Mouse (Mus musculus): ENCODE results near the gene Nprl3. TPM values are rescaled to one million over a fixed set of nuclear protein-coding genes. Genes with fewer than 3 reads are reported as not detected.

The Nprl3 gene
- polyA plus RNA-seq, 1 experiment from 2014 or later: 38.6 TPM

- no peak overlapping the region for H3K9ac ChIP-seq
- no peaks in the 10 kb centered on the region for H3K9me3 ChIP-seq (replicated peaks)
- no peak overlapping the region for H3K4me3 ChIP-seq
- H3K4me1 ChIP-seq (replicated peaks): peaks cover 19% of the 10 kb centered on the region
- no peaks in the 10 kb centered on the region for H3K27me3 ChIP-seq (replicated peaks)
- H3K36me3 ChIP-seq: peaks cover 61% of the 10 kb centered on the region
- H3K27ac ChIP-seq (ENCODE audit: poor library complexity, severe bottlenecking): peak overlapping the region; percentile 66
- no peak for ATAC-seq (ENCODE audit: insufficient number of reproducible peaks, low FRiP score)
- no peak overlapping the region for H3K4me2 ChIP-seq
- 82% methylated on average over 3 of the region's 3 CpGs for WGBS
Observed at GRCm38 (mm10) chr11:32244064-32244463, 23.4 kb downstream of the Nprl3 start.

GRCm38 (mm10) chr11:32243205-32243955 lies 24.1 kb downstream of the Nprl3 start:
- WGBS: 53% methylated on average over 7 of the region's 7 CpGs
- Histone ChIP-seq H3K27ac (ENCODE audit: poor library complexity, severe bottlenecking) (peak overlapping the region; percentile 66; the same call in 1 of the 2 replicates), H3K4me2 (peak overlapping the region; percentile 0; the same call in 1 of the 2 replicates), H3K9me3 (replicated peaks) (no peaks in the 10 kb centered on the region), H3K4me3 (no peak overlapping the region), H3K4me1 (replicated peaks) (peaks cover 19% of the 10 kb centered on the region), H3K36me3 (peaks cover 63% of the 10 kb centered on the region), H3K9ac (no peak overlapping the region), H3K27me3 (replicated peaks) (no peaks in the 10 kb centered on the region)
- ATAC-seq (ENCODE audit: insufficient number of reproducible peaks, low FRiP score): 0 out of 2 replicates have a peak, but pooled peaks have one; percentile 44

- H3K4me1 ChIP-seq (replicated peaks): peaks cover 22% of the 10 kb centered on the region
- no peak overlapping the region for H3K4me3 ChIP-seq
- peaks cover 53% of the 10 kb centered on the region for H3K36me3 ChIP-seq
- H3K9me3 ChIP-seq (replicated peaks): no peaks in the 10 kb centered on the region
- WGBS: 85% methylated on average over 3 of the region's 3 CpGs
- 0 out of 2 replicates have a peak, but pooled peaks have one; percentile 26 for ATAC-seq (ENCODE audit: insufficient number of reproducible peaks, low FRiP score)
- H3K27me3 ChIP-seq (replicated peaks): no peaks in the 10 kb centered on the region
- H3K27ac ChIP-seq (ENCODE audit: poor library complexity, severe bottlenecking): no peak overlapping the region; the same call in 1 of the 2 replicates
- H3K9ac ChIP-seq: no peak overlapping the region
- H3K4me2 ChIP-seq: no peak overlapping the region
Observed at GRCm38 (mm10) chr11:32242209-32242608, 25.3 kb downstream of the Nprl3 start.

GRCm38 (mm10) chr11:32241391-32241790 lies 26.1 kb downstream of the Nprl3 start:
- no peak for ATAC-seq (ENCODE audit: insufficient number of reproducible peaks, low FRiP score)
- Histone ChIP-seq H3K4me3 (no peak overlapping the region), H3K9me3 (replicated peaks) (no peaks in the 10 kb centered on the region), H3K4me1 (replicated peaks) (peaks cover 23% of the 10 kb centered on the region), H3K36me3 (peaks cover 54% of the 10 kb centered on the region), H3K9ac (no peak overlapping the region), H3K27ac (ENCODE audit: poor library complexity, severe bottlenecking) (no peak overlapping the region), H3K4me2 (no peak overlapping the region), H3K27me3 (replicated peaks) (no peaks in the 10 kb centered on the region)

GRCm38 (mm10) chr11:32238093-32238860 lies 29.2 kb downstream of the Nprl3 start:
- H3K4me3 ChIP-seq: no peak overlapping the region
- H3K9ac ChIP-seq: no peak overlapping the region
- no peak overlapping the region for H3K4me2 ChIP-seq
- no peaks in the 10 kb centered on the region for H3K27me3 ChIP-seq (replicated peaks)
- peak; percentile 66 for ATAC-seq (ENCODE audit: insufficient number of reproducible peaks, low FRiP score)
- peaks cover 57% of the 10 kb centered on the region for H3K36me3 ChIP-seq
- WGBS: 68% methylated on average over 5 of the region's 5 CpGs
- H3K9me3 ChIP-seq (replicated peaks): no peaks in the 10 kb centered on the region
- H3K27ac ChIP-seq (ENCODE audit: poor library complexity, severe bottlenecking): no peak overlapping the region
- H3K4me1 ChIP-seq (replicated peaks): peaks cover 22% of the 10 kb centered on the region

GRCm38 (mm10) chr11:32237411-32237795 lies 30.1 kb downstream of the Nprl3 start:
- Histone ChIP-seq H3K9me3 (replicated peaks) (no peaks in the 10 kb centered on the region), H3K4me3 (no peak overlapping the region), H3K27ac (ENCODE audit: poor library complexity, severe bottlenecking) (no peak overlapping the region), H3K36me3 (peaks cover 63% of the 10 kb centered on the region), H3K9ac (no peak overlapping the region), H3K4me2 (no peak overlapping the region), H3K27me3 (replicated peaks) (no peaks in the 10 kb centered on the region), H3K4me1 (replicated peaks) (peaks cover 17% of the 10 kb centered on the region; the same call in 1 of the 2 replicates)
- ATAC-seq (ENCODE audit: insufficient number of reproducible peaks, low FRiP score): no peak
- WGBS: 84% methylated on average over 3 of the region's 3 CpGs

GRCm38 (mm10) chr11:32236712-32237410 lies 30.6 kb downstream of the Nprl3 start:
- WGBS: 66% methylated on average over 9 of the region's 9 CpGs
- no peak for ATAC-seq (ENCODE audit: insufficient number of reproducible peaks, low FRiP score)
- Histone ChIP-seq H3K9ac (no peak overlapping the region), H3K4me2 (no peak overlapping the region), H3K9me3 (replicated peaks) (no peaks in the 10 kb centered on the region), H3K36me3 (peaks cover 65% of the 10 kb centered on the region), H3K4me1 (replicated peaks) (peaks cover 17% of the 10 kb centered on the region; the same call in 1 of the 2 replicates), H3K4me3 (no peak overlapping the region), H3K27ac (ENCODE audit: poor library complexity, severe bottlenecking) (no peak overlapping the region), H3K27me3 (replicated peaks) (no peaks in the 10 kb centered on the region)

GRCm38 (mm10) chr11:32236132-32236531 lies 31.4 kb downstream of the Nprl3 start:
- H3K27me3 ChIP-seq (replicated peaks): no peaks in the 10 kb centered on the region
- ATAC-seq (ENCODE audit: insufficient number of reproducible peaks, low FRiP score): no peak
- no peak overlapping the region for H3K4me3 ChIP-seq
- peaks cover 65% of the 10 kb centered on the region for H3K36me3 ChIP-seq
- no peaks in the 10 kb centered on the region for H3K9me3 ChIP-seq (replicated peaks)
- no peak overlapping the region for H3K27ac ChIP-seq (ENCODE audit: poor library complexity, severe bottlenecking)
- H3K4me1 ChIP-seq (replicated peaks): peaks cover 17% of the 10 kb centered on the region; the same call in 1 of the 2 replicates
- WGBS: 66% methylated on average over 2 of the region's 2 CpGs
- H3K9ac ChIP-seq: no peak overlapping the region
- H3K4me2 ChIP-seq: no peak overlapping the region

GRCm38 (mm10) chr11:32235646-32236045 lies 31.9 kb downstream of the Nprl3 start:
- no peak overlapping the region for H3K27ac ChIP-seq (ENCODE audit: poor library complexity, severe bottlenecking)
- H3K9ac ChIP-seq: no peak overlapping the region

GRCm38 (mm10) chr11:32234816-32235485 lies 32.6 kb downstream of the Nprl3 start:
- Histone ChIP-seq H3K27ac (ENCODE audit: poor library complexity, severe bottlenecking) (no peak overlapping the region), H3K9me3 (replicated peaks) (no peaks in the 10 kb centered on the region), H3K4me2 (no peak overlapping the region), H3K4me1 (replicated peaks) (peaks cover 17% of the 10 kb centered on the region; the same call in 1 of the 2 replicates), H3K36me3 (peaks cover 65% of the 10 kb centered on the region), H3K27me3 (replicated peaks) (no peaks in the 10 kb centered on the region), H3K9ac (0 out of 2 replicates have a peak overlapping the region, but pooled peaks have one; percentile 5), H3K4me3 (no peak overlapping the region)
- 87% methylated on average over 6 of the region's 6 CpGs for WGBS
- ATAC-seq (ENCODE audit: insufficient number of reproducible peaks, low FRiP score): no peak

More at GRCm38 (mm10) chr11:32235646-32236045, 31.9 kb downstream of the Nprl3 start:
- WGBS: 48% methylated on average over 3 of the region's 3 CpGs
- H3K9me3 ChIP-seq (replicated peaks): no peaks in the 10 kb centered on the region
- no peak overlapping the region for H3K4me2 ChIP-seq
- no peaks in the 10 kb centered on the region for H3K27me3 ChIP-seq (replicated peaks)
- no peak overlapping the region for H3K4me3 ChIP-seq
- no peak for ATAC-seq (ENCODE audit: insufficient number of reproducible peaks, low FRiP score)
- peaks cover 65% of the 10 kb centered on the region for H3K36me3 ChIP-seq
- peaks cover 17% of the 10 kb centered on the region; the same call in 1 of the 2 replicates for H3K4me1 ChIP-seq (replicated peaks)
